Mouse (Mus musculus) liver, embryonic 14.5 days (tissue): ENCODE results near the gene Kat2b. TPM values are rescaled to one million over a fixed set of nuclear protein-coding genes. Genes with fewer than 3 reads are reported as not detected.

Experiments used
- ATAC-seq: fragments of 200-750 bp; cut with Nextera tagmentation; 2 replicates; pipeline ENCODE4 v1.8.0; 2017; ENCODE audit warnings: moderate number of reproducible peaks, mild to moderate bottlenecking, moderate library complexity; ENCODE audit not compliant: insufficient read depth
- DNase-seq, 3 experiments: peaks; one replicate each; pipeline ENCODE4 v3.0.0-alpha.2; 2012 to 2013; ENCODE audit warnings: low read depth in 3 of 3, low spot score in 3 of 3
- H3K27ac ChIP-seq: fragments of 300-500 bp; sonication (generic); 2 replicates; pipeline ENCODE4 v1.5.1; 2014; ENCODE audit warnings: moderate library complexity, mild to moderate bottlenecking, control low read depth, inconsistent platforms
- H3K27me3 ChIP-seq: fragments of 300-500 bp; sonication (generic); 2 replicates; pipeline ENCODE4 v1.6.1; 2014; ENCODE audit warnings: mild to moderate bottlenecking, low read length, moderate library complexity; ENCODE audit not compliant: control insufficient read depth, insufficient read depth
- H3K36me3 ChIP-seq: fragments of 300-500 bp; sonication (generic); replicated peaks from 2 replicates; pipeline ENCODE4 v1.6.1; 2014; ENCODE audit warnings: low read depth; ENCODE audit not compliant: control insufficient read depth, insufficient read depth
- H3K4me1 ChIP-seq, 2 experiments: fragments of 200-500 bp in 1 of 2; fragments of 300-500 bp in 1 of 2; sonication (generic) in 1 of 2; replicated peaks; 2 replicates each; pipeline ENCODE4 v1.6.1; 2012 to 2014; ENCODE audit warnings: antibody characterized with exemption in 1 of 2, inconsistent platforms in 1 of 2, low read length in 1 of 2; ENCODE audit not compliant: control insufficient read depth in 2 of 2, insufficient read depth in 2 of 2
- H3K4me2 ChIP-seq: fragments of 300-500 bp; sonication (generic); 2 replicates; pipeline ENCODE4 v1.6.1; 2014; ENCODE audit warnings: low read depth, mild to moderate bottlenecking, control low read depth, moderate library complexity
- H3K4me3 ChIP-seq, 2 experiments: fragments of 200-500 bp in 1 of 2; fragments of 300-500 bp in 1 of 2; sonication (generic) in 1 of 2; 2 replicates each; pipeline ENCODE4 v1.5.1; 2012 to 2014; ENCODE audit warnings: low read depth in 2 of 2, low read length in 2 of 2, mild to moderate bottlenecking in 2 of 2, control low read depth in 1 of 2, inconsistent platforms in 1 of 2, moderate library complexity in 1 of 2; ENCODE audit not compliant: insufficient read depth in 1 of 2
- H3K9ac ChIP-seq: fragments of 300-500 bp; sonication (generic); replicated peaks from 2 replicates; pipeline ENCODE4 v1.6.1; 2014; ENCODE audit warnings: mild to moderate bottlenecking, control low read depth, moderate library complexity
- H3K9me3 ChIP-seq: fragments of 300-500 bp; sonication (generic); 2 replicates; pipeline ENCODE4 v1.6.1; 2016; ENCODE audit warnings: low read length, mixed read lengths; ENCODE audit not compliant: control insufficient read depth
- CTCF ChIP-seq: IDR thresholded peaks from 2 replicates; pipeline ENCODE4 v1.5.1; 2016; ENCODE audit warnings: antibody characterized with exemption, low read depth, control low read depth
- EP300 ChIP-seq: IDR thresholded peaks from 2 replicates; pipeline ENCODE4 v1.6.1; 2016; ENCODE audit warnings: antibody characterized with exemption, low read depth
- WGBS: fragments of 180-500 bp; shearing (Covaris S2); extraction: QIAGEN DNeasy Blood & Tissue Kit; methylation state at CpG from one replicate; pipeline ENCODE4 v1.1.7; 2014; ENCODE audit not compliant: insufficient replicate concordance; 5-methylcytosine and 5-hydroxymethylcytosine counted together
- polyA plus RNA-seq, 2 experiments: library from polyadenylated mRNA; depleted of rRNA in 1 of 2; stranded (reverse) in 1 of 2; unstranded in 1 of 2; fragments of >200 nt; fragmentation: Nextera tagmentation in 1 of 2; extraction: Ambion mirVana in 1 of 2; gene quantifications; 2 replicates each; pipeline versions ENCODE4 v1.2.1 to v1.2.3; 2012 to 2014

Gene Kat2b
- polyA plus RNA-seq, 2 experiments, result 6.0 to 7.5 TPM

- TF ChIP-seq EP300, result no peak
- TF ChIP-seq CTCF, result no peak
- Histone ChIP-seq H3K9ac (no peak overlapping the region), H3K27me3 (no peaks in the 10 kb centered on the region), H3K4me1 (peaks cover 13 to 20% of the 10 kb centered on the region in 2 experiments), H3K27ac (no peak overlapping the region), H3K9me3 (no peaks in the 10 kb centered on the region), H3K4me2 (no peak overlapping the region), H3K4me3 (no peak overlapping the region), H3K36me3 (no peaks in the 10 kb centered on the region)
- WGBS, result 74% methylated on average over 4 of the region's 4 CpGs
- ATAC-seq, result no peak
- no peak for DNase-seq
Observed at GRCm38 (mm10) chr17:53564837-53565236, 1.8 kb upstream of the Kat2b start.

- no peaks in the 10 kb centered on the region for H3K9me3 ChIP-seq
- H3K4me2 ChIP-seq, result peak overlapping the region; percentile 83
- DNase-seq (peak in 1 of 3 experiments; percentile 67), ATAC-seq (peak; percentile 63)
- H3K27me3 ChIP-seq, result no peaks in the 10 kb centered on the region
- H3K4me1 ChIP-seq, result peaks cover 20 to 29% of the 10 kb centered on the region in 2 experiments
- peak overlapping the region; percentile 72 for H3K27ac ChIP-seq
- peak overlapping the region; percentile 80 to 96 for H3K4me3 ChIP-seq
- TF ChIP-seq EP300, result no peak
- peak; percentile 50 for TF ChIP-seq CTCF
- no peaks in the 10 kb centered on the region; the same call in 1 of the 2 replicates for H3K36me3 ChIP-seq
- H3K9ac ChIP-seq, result peak overlapping the region; percentile 86
- 0% methylated on average over 36 of the region's 51 CpGs for WGBS
Observed at GRCm38 (mm10) chr17:53566919-53567345, 271 bp downstream of the Kat2b start.

- WGBS, result under 1% methylated on average over 58 of the region's 67 CpGs
- no peak for DNase-seq
Observed at GRCm38 (mm10) chr17:53567346-53568101, 863 bp downstream of the Kat2b start.

GRCm38 (mm10) chr17:53568118-53568517 lies 1.5 kb downstream of the Kat2b start:
- Histone ChIP-seq H3K4me2 (peak overlapping the region; percentile 83), H3K4me1 (peaks cover 22 to 31% of the 10 kb centered on the region in 2 experiments), H3K36me3 (no peaks in the 10 kb centered on the region; the same call in 1 of the 2 replicates), H3K27me3 (no peaks in the 10 kb centered on the region), H3K9ac (peak overlapping the region; percentile 86), H3K4me3 (peak overlapping the region; percentile 80 to 96), H3K27ac (peak overlapping the region; percentile 72), H3K9me3 (no peaks in the 10 kb centered on the region)
- TF ChIP-seq EP300 (no peak), CTCF (no peak)
- ATAC-seq (peak; percentile 84), DNase-seq (peak; percentile 78 to 81 (median 79))
- 1% methylated on average over 15 of the region's 15 CpGs for WGBS

More at GRCm38 (mm10) chr17:53567346-53568101, 863 bp downstream of the Kat2b start:
- Histone ChIP-seq H3K4me3 (peak overlapping the region; percentile 80 to 96), H3K27ac (peak overlapping the region; percentile 72), H3K36me3 (no peaks in the 10 kb centered on the region; the same call in 1 of the 2 replicates), H3K4me1 (peaks cover 20 to 29% of the 10 kb centered on the region in 2 experiments), H3K9ac (peak overlapping the region; percentile 86), H3K27me3 (no peaks in the 10 kb centered on the region), H3K4me2 (peak overlapping the region; percentile 83), H3K9me3 (no peaks in the 10 kb centered on the region)
- ATAC-seq, result peak; percentile 55
- TF ChIP-seq EP300 (no peak), CTCF (peak; percentile 42)

GRCm38 (mm10) chr17:53568734-53569386 lies 2.2 kb downstream of the Kat2b start:
- 21% methylated on average over 8 of the region's 8 CpGs for WGBS
- TF ChIP-seq CTCF, result no peak
- no peak for TF ChIP-seq EP300
- H3K27ac ChIP-seq, result peak overlapping the region; percentile 72
- H3K9ac ChIP-seq, result peak overlapping the region; percentile 86
- H3K27me3 ChIP-seq, result no peaks in the 10 kb centered on the region
- H3K4me3 ChIP-seq, result peak overlapping the region; percentile 80 to 96
- no peaks in the 10 kb centered on the region for H3K9me3 ChIP-seq
- no peaks in the 10 kb centered on the region; the same call in 1 of the 2 replicates for H3K36me3 ChIP-seq
- DNase-seq, result no peak
- ATAC-seq, result no peak
- H3K4me2 ChIP-seq, result peak overlapping the region; percentile 83
- peaks cover 24 to 34% of the 10 kb centered on the region in 2 experiments for H3K4me1 ChIP-seq
